In the genomic region with DNA sequence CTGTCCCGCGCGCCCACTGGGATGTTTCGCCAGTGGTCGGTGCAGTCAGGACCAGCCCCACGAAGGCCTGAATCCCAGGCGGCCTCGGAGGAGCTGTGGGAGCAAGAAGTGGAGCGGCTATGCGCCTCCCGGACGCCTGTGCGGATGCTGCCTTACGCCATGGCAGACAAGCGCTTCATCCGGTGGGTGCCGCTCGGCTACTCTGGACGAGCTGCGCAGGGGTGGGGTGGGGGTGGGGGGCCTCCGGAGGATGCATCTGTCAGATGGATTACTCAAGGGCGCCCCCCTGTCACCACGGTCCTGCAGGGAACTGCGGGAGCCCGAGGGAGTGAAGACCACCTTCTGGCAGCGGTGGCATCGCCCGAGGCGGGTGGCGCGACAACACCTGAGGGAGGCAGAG, we compare ENCODE assay signal across 8 mouse cellular contexts. TPM values are rescaled to one million over a fixed set of nuclear protein-coding genes. Genes with fewer than 3 reads are reported as not detected.
A peak's percentile ranks its signal among the peaks of the same experiment; 100 is the strongest.
DNase-seq lines count a peak whose midpoint lies in the region; ATAC-seq and TF ChIP-seq lines count a peak whose summit lies in the region.

No protein-coding gene starts in this region.

- H3K27ac ChIP-seq in intestine, embryonic 15.5 days, result peak overlapping the region; percentile 20
- peak overlapping the region; percentile 97 for H3K27ac ChIP-seq in liver, postnatal 0 days (ENCODE audit: low read depth)
- H3K27ac ChIP-seq in neural tube, embryonic 15.5 days (replicated peaks), result no peak overlapping the region

- H3K36me3 ChIP-seq in intestine, embryonic 15.5 days, result no peaks in the 10 kb centered on the region
- peaks cover 36% of the 10 kb centered on the region for H3K36me3 ChIP-seq in liver, postnatal 0 days (replicated peaks; ENCODE audit: insufficient read depth, low read length)
- H3K36me3 ChIP-seq in neural tube, embryonic 15.5 days, result no peaks in the 10 kb centered on the region

- TF ChIP-seq CTCF in brain, embryonic 14.5 days (IDR thresholded peaks at IDR 0.05; ENCODE audit: borderline replicate concordance, extremely low read depth, insufficient read depth, insufficient read length), result peak; percentile 71
- peak; percentile 65 for TF ChIP-seq CTCF in liver, postnatal 0 days (IDR thresholded peaks at IDR 0.05; ENCODE audit: low read depth)

- peaks cover 48% of the 10 kb centered on the region for H3K4me1 ChIP-seq in intestine, embryonic 15.5 days (replicated peaks)
- H3K4me1 ChIP-seq in liver, postnatal 0 days (ENCODE audit: insufficient read depth), result peaks cover 18% of the 10 kb centered on the region
- peaks cover 44% of the 10 kb centered on the region for H3K4me1 ChIP-seq in neural tube, embryonic 15.5 days

- 9% methylated on average over 31 of the region's 31 CpGs for WGBS in intestine, embryonic 15.5 days
- whole genome bisulfite sequencing in liver, postnatal 0 days (ENCODE audit: insufficient replicate concordance), result 2% methylated on average over 31 of the region's 31 CpGs
- WGBS in neural tube, embryonic 15.5 days, result 7% methylated on average over 28 of the region's 31 CpGs

- peak overlapping the region; percentile 89 for H3K4me2 ChIP-seq in intestine, embryonic 15.5 days (replicated peaks)
- H3K4me2 ChIP-seq in liver, postnatal 0 days (ENCODE audit: low read depth, low read length), result peak overlapping the region; percentile 97
- peak overlapping the region; percentile 59 for H3K4me2 ChIP-seq in neural tube, embryonic 15.5 days

- peak; percentile 71 to 75 for DNase-seq in left cerebral cortex, postnatal 14 days (ENCODE audit: low spot score in 2 of 2)
- DNase-seq in left cerebral cortex, adult 8-10 months (ENCODE audit: low spot score in 2 of 2), result no peak
- DNase-seq in brain, embryonic 14.5 days (ENCODE audit: low read depth), result peak; percentile 81
- DNase-seq in gastrocnemius, postnatal 4 days (ENCODE audit: low spot score in 2 of 2), result peak; percentile 49 to 63
- peak; percentile 86 for DNase-seq in liver, postnatal 0 days

- intact Hi-C loops in left cerebral cortex, postnatal 14 days (cut with DNase I), result no loop called here

- 0 out of 2 replicates have a peak, but pooled peaks cover 3% of the 10 kb centered on the region for H3K27me3 ChIP-seq in intestine, embryonic 15.5 days (replicated peaks)
- no peaks in the 10 kb centered on the region for H3K27me3 ChIP-seq in liver, postnatal 0 days (ENCODE audit: insufficient read depth, low read length)
- peaks cover 33% of the 10 kb centered on the region for H3K27me3 ChIP-seq in neural tube, embryonic 15.5 days (replicated peaks)

- H3K9me3 ChIP-seq in intestine, embryonic 15.5 days, result no peaks in the 10 kb centered on the region
- no peaks in the 10 kb centered on the region for H3K9me3 ChIP-seq in liver, postnatal 0 days (ENCODE audit: low read length)
- H3K9me3 ChIP-seq in neural tube, embryonic 15.5 days (replicated peaks), result no peaks in the 10 kb centered on the region

- H3K9ac ChIP-seq in intestine, embryonic 15.5 days, result peak overlapping the region; percentile 34
- peak overlapping the region; percentile 89 for H3K9ac ChIP-seq in liver, postnatal 0 days (replicated peaks)
- H3K9ac ChIP-seq in neural tube, embryonic 15.5 days (replicated peaks), result peak overlapping the region; percentile 8; the same call in 1 of the 2 replicates

- ATAC-seq in intestine, embryonic 15.5 days, result no peak
- no peak for ATAC-seq in liver, postnatal 0 days
- peak; percentile 46; the same call in 1 of the 2 replicates for ATAC-seq in neural tube, embryonic 15.5 days (ENCODE audit: low FRiP score)
- ATAC-seq in frontal cortex, adult (ENCODE audit: low TSS enrichment), result no peak; the same call in 1 of the 2 replicates

- TF ChIP-seq POLR2A in brain, embryonic 14.5 days (IDR thresholded peaks at IDR 0.05; ENCODE audit: borderline replicate concordance, extremely low read depth, insufficient read depth, insufficient read length, poor library complexity, severe bottlenecking), result no peak

- H3K4me3 ChIP-seq in intestine, embryonic 15.5 days (replicated peaks), result peak overlapping the region; percentile 30
- H3K4me3 ChIP-seq in liver, postnatal 0 days (ENCODE audit: low read depth, low read length), result peak overlapping the region; percentile 82
- H3K4me3 ChIP-seq in neural tube, embryonic 15.5 days (replicated peaks), result peak overlapping the region; percentile 29

- no peak for TF ChIP-seq EP300 in liver, postnatal 0 days (IDR thresholded peaks at IDR 0.05; ENCODE audit: low read depth)

RNA-seq across cellular contexts. Expression of gene Tmc6, which starts 1.1 kb away (rescaled TPM):
- total RNA-seq in left cerebral cortex, postnatal 14 days (2021), result 1 to 10 TPM; 4.0 to 5.4 TPM
- 10 to 100 TPM; 10.2 to 12.3 (median 11.4) TPM for total RNA-seq in left cerebral cortex, adult 8-10 months (2022)
- polyA plus RNA-seq in brain, embryonic 14.5 days (2012; rRNA removed), result 4.3 and 4.8 TPM in 2 replicates
- total RNA-seq in gastrocnemius, postnatal 4 days (2021), result 10 to 100 TPM; 17.9 to 25.2 TPM
- 28.3 and 34.7 TPM in 2 replicates for polyA plus RNA-seq in intestine, embryonic 15.5 days (2015; fragmentation: Nextera tagmentation; extraction: Ambion mirVana)
- polyA plus RNA-seq in liver, postnatal 0 days (2015; fragmentation: Nextera tagmentation; extraction: Ambion mirVana), result 19.0 and 20.2 TPM in 2 replicates
- polyA plus RNA-seq in neural tube, embryonic 15.5 days (2015; fragmentation: Nextera tagmentation; extraction: Ambion mirVana), result 7.5 and 12.0 TPM in 2 replicates

RNA-seq across cellular contexts. Expression of gene Tmc8, which starts 1.2 kb away (rescaled TPM):
- total RNA-seq in left cerebral cortex, postnatal 14 days (2021), result 1 to 10 TPM; 1.0 to 1.4 TPM
- 1 to 10 TPM in 2 of 4 experiments, under 1 TPM in 2; 0.50 to 1.3 (median 0.83) TPM for total RNA-seq in left cerebral cortex, adult 8-10 months (2022)
- 1.3 and 1.9 TPM in 2 replicates for polyA plus RNA-seq in brain, embryonic 14.5 days (2012; rRNA removed)
- 1 to 10 TPM; 1.8 to 2.0 TPM for total RNA-seq in gastrocnemius, postnatal 4 days (2021)
- 6.6 and 7.7 TPM in 2 replicates for polyA plus RNA-seq in intestine, embryonic 15.5 days (2015; fragmentation: Nextera tagmentation; extraction: Ambion mirVana)
- 6.3 and 6.8 TPM in 2 replicates for polyA plus RNA-seq in liver, postnatal 0 days (2015; fragmentation: Nextera tagmentation; extraction: Ambion mirVana)
- 0.99 and 4.6 TPM in 2 replicates for polyA plus RNA-seq in neural tube, embryonic 15.5 days (2015; fragmentation: Nextera tagmentation; extraction: Ambion mirVana)

RNA-seq across cellular contexts. Expression of gene 6030468B19Rik, which starts 14.4 kb away (rescaled TPM):
- not detected for total RNA-seq in left cerebral cortex, postnatal 14 days (2021)
- under 1 TPM in 1 of 4 experiments, not detected in 3; 0.34 TPM for total RNA-seq in left cerebral cortex, adult 8-10 months (2022)
- polyA plus RNA-seq in brain, embryonic 14.5 days (2012; rRNA removed), result 0.07 and 0.10 TPM in 2 replicates
- not detected for total RNA-seq in gastrocnemius, postnatal 4 days (2021)
- 1.1 and 1.2 TPM in 2 replicates for polyA plus RNA-seq in intestine, embryonic 15.5 days (2015; fragmentation: Nextera tagmentation; extraction: Ambion mirVana)
- 32.7 and 33.8 TPM in 2 replicates for polyA plus RNA-seq in liver, postnatal 0 days (2015; fragmentation: Nextera tagmentation; extraction: Ambion mirVana)
- polyA plus RNA-seq in neural tube, embryonic 15.5 days (2015; fragmentation: Nextera tagmentation; extraction: Ambion mirVana), result 0.23 TPM in 1 of 2 replicates, not detected in the other

RNA-seq across cellular contexts. Expression of gene Gm20708, which starts 26.4 kb away (rescaled TPM):
- total RNA-seq in left cerebral cortex, postnatal 14 days (2021), result 1 to 10 TPM; 1.9 to 2.3 TPM
- 1 to 10 TPM in 3 of 4 experiments, under 1 TPM in 1; 0.91 to 3.0 (median 1.8) TPM for total RNA-seq in left cerebral cortex, adult 8-10 months (2022)
- polyA plus RNA-seq in brain, embryonic 14.5 days (2012; rRNA removed), result 0.11 and 1.2 TPM in 2 replicates
- total RNA-seq in gastrocnemius, postnatal 4 days (2021), result 1 to 10 TPM; 3.3 to 3.6 TPM
- 0.26 and 0.38 TPM in 2 replicates for polyA plus RNA-seq in intestine, embryonic 15.5 days (2015; fragmentation: Nextera tagmentation; extraction: Ambion mirVana)
- polyA plus RNA-seq in liver, postnatal 0 days (2015; fragmentation: Nextera tagmentation; extraction: Ambion mirVana), result 0.33 and 0.48 TPM in 2 replicates
- polyA plus RNA-seq in neural tube, embryonic 15.5 days (2015; fragmentation: Nextera tagmentation; extraction: Ambion mirVana), result 0.95 and 1.7 TPM in 2 replicates

RNA-seq across cellular contexts. Expression of gene Syngr2, which starts 26.4 kb away (rescaled TPM):
- 10 to 100 TPM; 11.9 to 13.0 TPM for total RNA-seq in left cerebral cortex, postnatal 14 days (2021)
- 10 to 100 TPM; 12.2 to 23.8 (median 17.1) TPM for total RNA-seq in left cerebral cortex, adult 8-10 months (2022)
- polyA plus RNA-seq in brain, embryonic 14.5 days (2012; rRNA removed), result 12.9 and 13.6 TPM in 2 replicates
- 10 to 100 TPM; 87.9 to 88.6 TPM for total RNA-seq in gastrocnemius, postnatal 4 days (2021)
- 135 and 151 TPM in 2 replicates for polyA plus RNA-seq in intestine, embryonic 15.5 days (2015; fragmentation: Nextera tagmentation; extraction: Ambion mirVana)
- 60.6 and 62.2 TPM in 2 replicates for polyA plus RNA-seq in liver, postnatal 0 days (2015; fragmentation: Nextera tagmentation; extraction: Ambion mirVana)
- 13.7 and 52.4 TPM in 2 replicates for polyA plus RNA-seq in neural tube, embryonic 15.5 days (2015; fragmentation: Nextera tagmentation; extraction: Ambion mirVana)

Comparison
In these comparisons a context has a peak if more than half of its experiments do, and no peak if none do; other contexts are left out.
1. DNase-seq: peak in left cerebral cortex, postnatal 14 days (2 of 2), brain, embryonic 14.5 days (single experiment), gastrocnemius, postnatal 4 days (2 of 2) and liver, postnatal 0 days (single experiment); none in left cerebral cortex, adult 8-10 months (0 of 2).
2. H3K4me3 ChIP-seq: peak in every context shown above with its lines; median percentile 82 in liver, postnatal 0 days; 30 in intestine, embryonic 15.5 days; 29 in neural tube, embryonic 15.5 days.
3. H3K9ac ChIP-seq: peak in every context shown above with its lines; median percentile 89 in liver, postnatal 0 days; 34 in intestine, embryonic 15.5 days; 8 in neural tube, embryonic 15.5 days.
4. RNA of gene 6030468B19Rik, which starts 14.4 kb away (polyA plus RNA-seq): 32.7 to 33.8 TPM in liver, postnatal 0 days; 1.1 to 1.2 TPM in intestine, embryonic 15.5 days, 0.07 to 0.10 TPM in brain, embryonic 14.5 days and 0.23 TPM in neural tube, embryonic 15.5 days; every median in the first group is over 10 times any median in the second.
5. Peak in every context shown above with its lines, with median percentiles within 50 percentile points of each other: H3K4me2 ChIP-seq.